Mouse (Mus musculus) MEL (cell line): Measurements from ENCODE around the gene Man2b2.

Experiments
- CTCF ChIP-seq, 3 experiments: IDR thresholded peaks in 2 of 3; conservative IDR thresholded peaks in 1 of 3; 2 replicates each; pipeline ENCODE4 v1.5.1; 2011 to 2012; ENCODE audit warnings: low read length in 3 of 3, low read depth in 2 of 3, mild to moderate bottlenecking in 2 of 3, improper control_type of control experiment in 1 of 3, inconsistent platforms in 1 of 3, mixed read lengths in 1 of 3, moderate library complexity in 1 of 3; ENCODE audit not compliant: control insufficient read depth in 1 of 3, insufficient read depth in 1 of 3, poor library complexity in 1 of 3, severe bottlenecking in 1 of 3
- EP300 ChIP-seq, 2 experiments: IDR thresholded peaks; 2 replicates each; pipeline ENCODE4 v1.6.1; 2011; ENCODE audit warnings: improper control_type of control experiment in 2 of 2, low read length in 2 of 2, low read depth in 1 of 2, mild to moderate bottlenecking in 1 of 2
- MAFK ChIP-seq: IDR thresholded peaks from 2 replicates; pipeline ENCODE4 v1.6.1; 2011; ENCODE audit warnings: low read depth, mild to moderate bottlenecking, low read length, improper control_type of control experiment, borderline replicate concordance
- MYB ChIP-seq: IDR thresholded peaks from 2 replicates; pipeline ENCODE4 v1.6.1; 2011; ENCODE audit warnings: mild to moderate bottlenecking, low read depth, low read length, improper control_type of control experiment
- NRF1 ChIP-seq: IDR thresholded peaks from 2 replicates; pipeline ENCODE4 v1.6.1; 2014; ENCODE audit warnings: low read depth, mild to moderate bottlenecking, inconsistent platforms, low read length, improper control_type of control experiment, moderate library complexity; ENCODE audit not compliant: poor library complexity, insufficient read depth, severe bottlenecking
- POLR2A ChIP-seq, 2 experiments: IDR thresholded peaks; 2 replicates each; pipeline ENCODE4 v1.6.1; 2011 to 2012; ENCODE audit warnings: low read length in 2 of 2, mild to moderate bottlenecking in 2 of 2, control low read depth in 1 of 2, improper control_type of control experiment in 1 of 2, low read depth in 1 of 2, moderate library complexity in 1 of 2; ENCODE audit not compliant: control insufficient read depth in 1 of 2, insufficient read depth in 1 of 2, poor library complexity in 1 of 2
- UBTF ChIP-seq: IDR thresholded peaks from 2 replicates; pipeline ENCODE4 v1.6.1; 2012; ENCODE audit warnings: low read depth, mild to moderate bottlenecking, inconsistent platforms, low read length, improper control_type of control experiment, moderate library complexity, borderline replicate concordance; ENCODE audit not compliant: insufficient read depth
- ZKSCAN1 ChIP-seq: IDR thresholded peaks from 2 replicates; pipeline ENCODE4 v1.6.1; 2012; ENCODE audit warnings: low read depth, mild to moderate bottlenecking, inconsistent platforms, low read length, improper control_type of control experiment, moderate library complexity

GRCm38 (mm10) chr5:36839602-36840001 lies 9.1 kb upstream of the Man2b2 start:
- TF ChIP-seq EP300 (IDR thresholded peaks at IDR 0.05; ENCODE audit: low read depth in 1 of 2, low read length in 2 of 2) (no peak), ZKSCAN1 (no peak), MAFK (no peak), CTCF (IDR thresholded peaks at IDR 0.05 in 2 of 3, conservative IDR thresholded peaks at IDR 0.05 in 1 of 3; ENCODE audit: control insufficient read depth in 1 of 3, insufficient read depth in 1 of 3, low read depth in 2 of 3, low read length in 3 of 3, poor library complexity in 1 of 3, severe bottlenecking in 1 of 3) (no peak), MYB (no peak), POLR2A (IDR thresholded peaks at IDR 0.05; ENCODE audit: control insufficient read depth in 1 of 2, insufficient read depth in 1 of 2, low read depth in 1 of 2, low read length in 2 of 2, poor library complexity in 1 of 2) (no peak), UBTF (no peak), NRF1 (no peak)
